Mouse (Mus musculus) embryo, embryonic 10 days (tissue): Measurements from ENCODE around the gene Ilvbl.
"Not testable (repeated sequence)": the region's sequence is repeated elsewhere in the genome, so short reads cannot be mapped to it uniquely, and the experiment has no call there.

Experiments
- DNase-seq: peaks from one replicate; pipeline ENCODE4 v3.0.0-alpha.2; 2015; ENCODE audit warnings: low spot score

Gene Ilvbl

GRCm38 (mm10) chr10:78574250-78575104, at the start of gene Ilvbl:
Gene Ilvbl, plus strand, starts transcription at chr10:78574346.
- peak; percentile 98 for DNase-seq

GRCm38 (mm10) chr10:78525071-78525470, 49.1 kb upstream of the Ilvbl start:
- not testable (repeated sequence) for DNase-seq

GRCm38 (mm10) chr10:78525511-78525910, 48.6 kb upstream of the Ilvbl start:
- DNase-seq = no peak

GRCm38 (mm10) chr10:78540943-78541342, 33.2 kb upstream of the Ilvbl start:
- DNase-seq = peak; percentile 16

- DNase-seq = no peak
Observed at GRCm38 (mm10) chr10:78565070-78565469, 9.1 kb upstream of the Ilvbl start.

- DNase-seq = no peak
Observed at GRCm38 (mm10) chr10:78569191-78569590, 5.0 kb upstream of the Ilvbl start.

GRCm38 (mm10) chr10:78569686-78570085, 4.5 kb upstream of the Ilvbl start:
- DNase-seq = no peak

GRCm38 (mm10) chr10:78570416-78570815, 3.7 kb upstream of the Ilvbl start:
- DNase-seq = no peak

- DNase-seq = no peak
Observed at GRCm38 (mm10) chr10:78570897-78571296, 3.2 kb upstream of the Ilvbl start.

GRCm38 (mm10) chr10:78573226-78573625, 920 bp upstream of the Ilvbl start:
- no peak for DNase-seq

GRCm38 (mm10) chr10:78575105-78575632, 1.0 kb downstream of the Ilvbl start:
- DNase-seq = no peak

GRCm38 (mm10) chr10:78575690-78576089, 1.5 kb downstream of the Ilvbl start:
- no peak for DNase-seq

- no peak for DNase-seq
Observed at GRCm38 (mm10) chr10:78576435-78577184, 2.5 kb downstream of the Ilvbl start.

GRCm38 (mm10) chr10:78578204-78578603, 4.1 kb downstream of the Ilvbl start:
- no peak for DNase-seq

- no peak for DNase-seq
Observed at GRCm38 (mm10) chr10:78581121-78581520, 7.0 kb downstream of the Ilvbl start.

GRCm38 (mm10) chr10:78583347-78583746, 9.2 kb downstream of the Ilvbl start:
- DNase-seq = no peak

GRCm38 (mm10) chr10:78583939-78584338, 9.8 kb downstream of the Ilvbl start:
- no peak for DNase-seq

GRCm38 (mm10) chr10:78584996-78585395, 10.8 kb downstream of the Ilvbl start:
- DNase-seq = no peak

GRCm38 (mm10) chr10:78585606-78586005, 11.5 kb downstream of the Ilvbl start:
- no peak for DNase-seq

- DNase-seq = no peak
Observed at GRCm38 (mm10) chr10:78586026-78586425, 11.9 kb downstream of the Ilvbl start.

- no peak for DNase-seq
Observed at GRCm38 (mm10) chr10:78589291-78589690, 15.1 kb downstream of the Ilvbl start.

GRCm38 (mm10) chr10:78589901-78590300, 15.8 kb downstream of the Ilvbl start:
- no peak for DNase-seq

GRCm38 (mm10) chr10:78590744-78591143, 16.6 kb downstream of the Ilvbl start:
- DNase-seq = no peak
